Mouse (Mus musculus) neural tube, embryonic 14.5 days (tissue): ENCODE data around the gene Tsen2. TPM values are rescaled to one million over a fixed set of nuclear protein-coding genes. Genes with fewer than 3 reads are reported as not detected.

Experiments used
- ATAC-seq: fragments of 200-750 bp; cut with Nextera tagmentation; 2 replicates; pipeline ENCODE4 v1.8.0; 2017; ENCODE audit warnings: low read depth, mild to moderate bottlenecking, moderate TSS enrichment, moderate library complexity
- H3K27ac ChIP-seq: fragments of 300-500 bp; sonication (generic); 2 replicates; pipeline ENCODE4 v1.5.1; 2014; ENCODE audit warnings: low read depth, mild to moderate bottlenecking, control low read depth, low read length, moderate library complexity, mixed read lengths
- H3K27me3 ChIP-seq: fragments of 300-500 bp; sonication (generic); 2 replicates; pipeline ENCODE4 v1.6.1; 2014; ENCODE audit warnings: low read length; ENCODE audit not compliant: control insufficient read depth, insufficient read depth
- H3K36me3 ChIP-seq: fragments of 300-500 bp; sonication (generic); 2 replicates; pipeline ENCODE4 v1.6.1; 2014; ENCODE audit warnings: low read length, mixed read lengths; ENCODE audit not compliant: control insufficient read depth, insufficient read depth
- H3K4me1 ChIP-seq: fragments of 300-500 bp; sonication (generic); 2 replicates; pipeline ENCODE4 v1.6.1; 2014; ENCODE audit warnings: low read length; ENCODE audit not compliant: control insufficient read depth, insufficient read depth
- H3K4me2 ChIP-seq: fragments of 300-500 bp; sonication (generic); 2 replicates; pipeline ENCODE4 v1.6.1; 2014; ENCODE audit warnings: mild to moderate bottlenecking, low read depth, low read length, control low read depth
- H3K4me3 ChIP-seq: fragments of 300-500 bp; sonication (generic); 2 replicates; pipeline ENCODE4 v1.5.1; 2014; ENCODE audit warnings: low read depth, low read length, control low read depth, mixed read lengths
- H3K9ac ChIP-seq: fragments of 300-500 bp; sonication (generic); replicated peaks from 2 replicates; pipeline ENCODE4 v1.6.1; 2014; ENCODE audit warnings: low read depth, mild to moderate bottlenecking, control low read depth, low read length, mixed read lengths
- H3K9me3 ChIP-seq: fragments of 300-500 bp; sonication (generic); 2 replicates; pipeline ENCODE4 v1.6.1; 2016; ENCODE audit warnings: low read length; ENCODE audit not compliant: control insufficient read depth
- WGBS: fragments of 180-500 bp; shearing (Covaris S2); extraction: QIAGEN DNeasy Blood & Tissue Kit; methylation state at CpG from one replicate; pipeline ENCODE4 v1.1.7; 2014; 5-methylcytosine and 5-hydroxymethylcytosine counted together
- polyA plus RNA-seq: library from polyadenylated mRNA; unstranded; fragments of >200 nt; fragmentation: Nextera tagmentation; extraction: Ambion mirVana; gene quantifications from 2 replicates; pipeline ENCODE4 v1.2.1, GENCODE M21; 2014

The Tsen2 gene
- polyA plus RNA-seq, 1 experiment from 2014 or later, result 40.4 TPM

DNA sequence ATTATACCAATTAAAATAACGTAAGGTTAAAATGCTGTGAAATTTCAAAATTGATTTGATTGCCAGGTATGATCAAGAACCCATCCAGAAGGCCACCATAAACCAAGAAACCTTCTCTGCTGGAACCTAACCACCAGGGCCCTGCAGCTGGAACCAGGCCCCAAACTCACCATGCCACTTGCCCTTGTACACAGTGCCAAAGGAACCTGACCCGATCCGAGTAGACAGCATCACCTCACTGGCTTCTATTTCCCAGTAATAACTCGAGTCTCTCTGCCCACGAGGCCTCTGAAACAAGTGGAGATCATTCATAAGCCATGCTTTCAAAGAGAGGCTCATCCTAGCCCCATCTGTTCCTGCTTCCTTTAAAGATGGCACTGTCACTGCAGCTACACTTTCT lies 81.7 kb downstream of the Tsen2 start:
- ATAC-seq, result no peak
- Histone ChIP-seq H3K4me1 (no peaks in the 10 kb centered on the region), H3K27me3 (no peaks in the 10 kb centered on the region), H3K36me3 (peaks cover 64% of the 10 kb centered on the region), H3K4me2 (no peak overlapping the region), H3K9ac (no peak overlapping the region), H3K9me3 (no peaks in the 10 kb centered on the region), H3K27ac (no peak overlapping the region), H3K4me3 (no peak overlapping the region)
- 94% methylated on average over 5 of the region's 5 CpGs for WGBS

Other genes starting within 250 kb of the Tsen2 start
- 0.40 and 0.90 TPM in 2 replicates for gene Pparg, start 183.7 kb upstream of the Tsen2 start, polyA plus RNA-seq
- 0.45 and 0.63 TPM in 2 replicates for gene Mkrn2os, start 47.9 kb downstream of the Tsen2 start, polyA plus RNA-seq
- gene Mkrn2, start 57.2 kb downstream of the Tsen2 start, polyA plus RNA-seq, result 42.4 and 43.9 TPM in 2 replicates
- 168 and 181 TPM in 2 replicates for gene Raf1, start 132.0 kb downstream of the Tsen2 start, polyA plus RNA-seq
- 1.1 and 1.2 TPM in 2 replicates for gene Tmem40, start 217.7 kb downstream of the Tsen2 start, polyA plus RNA-seq
- 8.3 and 10.8 TPM in 2 replicates for gene Cand2, start 229.9 kb downstream of the Tsen2 start, polyA plus RNA-seq